Mouse (Mus musculus): ENCODE results near the gene Psd. TPM values are rescaled to one million over a fixed set of nuclear protein-coding genes. Genes with fewer than 3 reads are reported as not detected.
A peak's percentile ranks its signal among the peaks of the same experiment; 100 is the strongest.

Gene Psd
- 85.8 and 127 TPM in 2 replicates for polyA plus RNA-seq (2014; fragmentation: Nextera tagmentation; extraction: Ambion mirVana)

- ATAC-seq (ENCODE audit: low read depth), result no peak
- peak within 1 kb of the TSS; percentile 98 for H3K27ac ChIP-seq (ENCODE audit: low read depth, low read length)
- H3K4me2 ChIP-seq (ENCODE audit: low read depth, low read length), result peak within 1 kb of the TSS; percentile 99
- H3K27me3 ChIP-seq (ENCODE audit: control insufficient read depth, insufficient read depth, low read length), result peaks cover 2% of the 10 kb centered on the region; the same call in 1 of the 2 replicates
- H3K4me3 ChIP-seq (ENCODE audit: low read depth, low read length), result peak within 1 kb of the TSS; percentile 70
- H3K9me3 ChIP-seq (ENCODE audit: control insufficient read depth, low read length), result no peaks in the 10 kb centered on the region
- peak within 1 kb of the TSS; percentile 68 for H3K9ac ChIP-seq (replicated peaks; ENCODE audit: low read depth, low read length)
- H3K4me1 ChIP-seq (ENCODE audit: control insufficient read depth, insufficient read depth, low read length), result peaks cover 47% of the 10 kb centered on the region
- peaks cover 16% of the 10 kb centered on the region for H3K36me3 ChIP-seq (ENCODE audit: control insufficient read depth, insufficient read depth, low read length)
- under 1% methylated on average over 35 of the region's 35 CpGs for WGBS
Observed at GRCm38 (mm10) chr19:46326756-46327305, at the start of gene Psd. Gene Psd, minus strand, starts transcription at chr19:46327156.

- Histone ChIP-seq H3K4me2 (ENCODE audit: low read depth, low read length) (no peak overlapping the region), H3K27ac (ENCODE audit: low read depth, low read length) (no peak overlapping the region), H3K4me3 (ENCODE audit: low read depth, low read length) (no peak overlapping the region), H3K36me3 (ENCODE audit: control insufficient read depth, insufficient read depth, low read length) (peaks cover 32% of the 10 kb centered on the region), H3K27me3 (ENCODE audit: control insufficient read depth, insufficient read depth, low read length) (no peaks in the 10 kb centered on the region), H3K4me1 (ENCODE audit: control insufficient read depth, insufficient read depth, low read length) (no peaks in the 10 kb centered on the region), H3K9me3 (ENCODE audit: control insufficient read depth, low read length) (no peaks in the 10 kb centered on the region), H3K9ac (replicated peaks; ENCODE audit: low read depth, low read length) (no peak overlapping the region)
- WGBS, result 65% methylated on average over 4 of the region's 4 CpGs
- no peak for ATAC-seq (ENCODE audit: low read depth)
Observed at GRCm38 (mm10) chr19:46375891-46376290, 48.9 kb upstream of the Psd start.

- Histone ChIP-seq H3K9me3 (ENCODE audit: control insufficient read depth, low read length) (no peaks in the 10 kb centered on the region), H3K4me1 (ENCODE audit: control insufficient read depth, insufficient read depth, low read length) (no peaks in the 10 kb centered on the region), H3K27me3 (ENCODE audit: control insufficient read depth, insufficient read depth, low read length) (no peaks in the 10 kb centered on the region), H3K36me3 (ENCODE audit: control insufficient read depth, insufficient read depth, low read length) (peaks cover 30% of the 10 kb centered on the region), H3K4me2 (ENCODE audit: low read depth, low read length) (no peak overlapping the region), H3K4me3 (ENCODE audit: low read depth, low read length) (no peak overlapping the region), H3K27ac (ENCODE audit: low read depth, low read length) (no peak overlapping the region), H3K9ac (replicated peaks; ENCODE audit: low read depth, low read length) (no peak overlapping the region)
- 60% methylated on average over 5 of the region's 5 CpGs for WGBS
- peak; percentile 59; the same call in 1 of the 2 replicates for ATAC-seq (ENCODE audit: low read depth)
Observed at GRCm38 (mm10) chr19:46375489-46375888, 48.5 kb upstream of the Psd start.

GRCm38 (mm10) chr19:46374477-46375088 is 47.6 kb upstream of the Psd start:
- 53% methylated on average over 21 of the region's 21 CpGs for WGBS
- ATAC-seq (ENCODE audit: low read depth), result 0 out of 2 replicates have a peak, but pooled peaks have one; percentile 33
- no peaks in the 10 kb centered on the region for H3K9me3 ChIP-seq (ENCODE audit: control insufficient read depth, low read length)
- H3K27me3 ChIP-seq (ENCODE audit: control insufficient read depth, insufficient read depth, low read length), result no peaks in the 10 kb centered on the region
- peaks cover 21% of the 10 kb centered on the region for H3K36me3 ChIP-seq (ENCODE audit: control insufficient read depth, insufficient read depth, low read length)
- H3K4me2 ChIP-seq (ENCODE audit: low read depth, low read length), result no peak overlapping the region
- no peak overlapping the region for H3K27ac ChIP-seq (ENCODE audit: low read depth, low read length)
- H3K4me1 ChIP-seq (ENCODE audit: control insufficient read depth, insufficient read depth, low read length), result no peaks in the 10 kb centered on the region
- no peak overlapping the region for H3K9ac ChIP-seq (replicated peaks; ENCODE audit: low read depth, low read length)
- H3K4me3 ChIP-seq (ENCODE audit: low read depth, low read length), result no peak overlapping the region

- H3K9ac ChIP-seq (replicated peaks; ENCODE audit: low read depth, low read length), result no peak overlapping the region
- H3K4me2 ChIP-seq (ENCODE audit: low read depth, low read length), result no peak overlapping the region
- no peak overlapping the region for H3K4me3 ChIP-seq (ENCODE audit: low read depth, low read length)
- no peak overlapping the region for H3K27ac ChIP-seq (ENCODE audit: low read depth, low read length)
- H3K27me3 ChIP-seq (ENCODE audit: control insufficient read depth, insufficient read depth, low read length), result no peaks in the 10 kb centered on the region
- 34% methylated on average over 4 of the region's 4 CpGs for WGBS
- no peaks in the 10 kb centered on the region for H3K4me1 ChIP-seq (ENCODE audit: control insufficient read depth, insufficient read depth, low read length)
- no peaks in the 10 kb centered on the region for H3K36me3 ChIP-seq (ENCODE audit: control insufficient read depth, insufficient read depth, low read length)
- H3K9me3 ChIP-seq (ENCODE audit: control insufficient read depth, low read length), result no peaks in the 10 kb centered on the region
- no peak; the same call in 1 of the 2 replicates for ATAC-seq (ENCODE audit: low read depth)
Observed at GRCm38 (mm10) chr19:46369204-46369603, 42.2 kb upstream of the Psd start.

DNA sequence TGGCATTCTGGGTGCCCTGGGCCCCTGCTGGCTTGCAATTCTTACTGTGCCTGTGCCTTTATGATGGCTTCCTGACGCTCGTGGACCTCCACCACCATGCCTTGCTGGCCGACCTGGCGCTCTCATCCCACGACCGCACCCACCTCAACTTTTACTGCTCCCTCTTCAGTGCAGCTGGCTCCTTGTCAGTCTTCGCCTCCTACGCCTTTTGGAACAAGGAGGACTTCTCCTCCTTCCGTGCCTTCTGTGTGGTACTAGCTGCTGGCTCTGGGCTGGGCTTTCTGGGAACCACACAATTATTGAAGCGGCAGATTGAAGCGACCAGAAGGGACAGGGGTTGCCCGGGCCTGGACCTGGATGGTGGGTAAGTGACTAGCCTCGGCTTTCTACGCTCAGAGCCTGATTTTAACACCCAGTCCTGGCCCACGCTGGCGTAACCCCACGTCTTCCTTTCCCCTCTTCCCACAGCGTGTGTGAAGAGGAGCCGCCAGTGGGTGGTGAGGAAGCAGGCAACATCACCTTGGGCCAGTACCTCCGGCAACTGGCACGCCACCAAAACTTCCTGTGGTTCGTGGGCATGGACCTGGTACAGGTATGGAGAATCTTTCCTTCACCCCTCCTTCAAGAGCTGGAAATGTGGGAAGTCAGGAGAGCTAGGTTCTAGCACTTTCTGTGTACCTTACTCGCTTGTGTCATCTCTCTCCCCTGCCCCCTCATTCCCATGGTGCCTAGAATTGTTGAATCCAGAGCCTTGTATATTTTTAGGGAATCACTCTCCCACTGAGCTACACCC is 41.0 kb upstream of the Psd start:
- Histone ChIP-seq H3K4me3 (ENCODE audit: low read depth, low read length) (no peak overlapping the region), H3K9ac (replicated peaks; ENCODE audit: low read depth, low read length) (no peak overlapping the region), H3K9me3 (ENCODE audit: control insufficient read depth, low read length) (no peaks in the 10 kb centered on the region), H3K27me3 (ENCODE audit: control insufficient read depth, insufficient read depth, low read length) (no peaks in the 10 kb centered on the region), H3K36me3 (ENCODE audit: control insufficient read depth, insufficient read depth, low read length) (no peaks in the 10 kb centered on the region), H3K4me1 (ENCODE audit: control insufficient read depth, insufficient read depth, low read length) (no peaks in the 10 kb centered on the region), H3K27ac (ENCODE audit: low read depth, low read length) (no peak overlapping the region), H3K4me2 (ENCODE audit: low read depth, low read length) (no peak overlapping the region)
- no peak for ATAC-seq (ENCODE audit: low read depth)
- 85% methylated on average over 23 of the region's 23 CpGs for WGBS

DNA sequence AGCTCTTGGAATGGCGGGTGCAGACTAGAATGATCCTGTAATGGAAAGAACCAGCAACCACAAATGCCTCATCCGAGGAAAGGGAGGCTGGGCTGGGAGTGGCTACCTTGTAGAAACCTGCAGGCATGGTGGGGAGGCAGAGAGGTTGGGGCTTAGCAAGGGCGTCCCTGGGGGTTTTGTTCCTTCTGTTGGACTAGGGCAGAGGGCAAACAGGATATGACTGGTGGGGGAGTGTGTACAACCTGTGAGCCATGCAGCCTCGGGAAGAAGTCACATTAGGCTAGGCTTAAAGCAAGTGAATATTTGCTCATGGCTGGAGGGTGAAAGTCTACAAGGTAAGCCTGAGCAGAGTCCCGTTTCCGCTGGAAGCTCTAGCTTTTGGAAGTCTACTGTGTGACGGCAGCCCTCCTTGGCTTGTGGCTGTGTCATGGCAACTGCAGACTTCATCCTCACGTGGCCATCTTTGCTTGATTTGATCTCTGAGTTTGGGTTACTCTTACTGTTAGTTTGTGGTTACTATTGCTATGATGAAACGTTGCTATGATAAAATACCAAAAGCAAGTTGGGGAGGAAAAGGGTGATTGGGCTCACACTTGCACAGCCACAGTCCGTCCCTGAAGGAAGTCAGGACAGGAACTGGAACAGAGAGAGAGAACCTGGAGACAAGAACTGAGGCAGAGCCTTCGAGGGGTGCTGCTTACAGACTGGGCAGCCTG is 36.5 kb upstream of the Psd start:
- Histone ChIP-seq H3K9ac (replicated peaks; ENCODE audit: low read depth, low read length) (no peak overlapping the region), H3K27ac (ENCODE audit: low read depth, low read length) (no peak overlapping the region), H3K4me1 (ENCODE audit: control insufficient read depth, insufficient read depth, low read length) (no peaks in the 10 kb centered on the region), H3K4me3 (ENCODE audit: low read depth, low read length) (no peak overlapping the region), H3K27me3 (ENCODE audit: control insufficient read depth, insufficient read depth, low read length) (no peaks in the 10 kb centered on the region), H3K4me2 (ENCODE audit: low read depth, low read length) (no peak overlapping the region), H3K9me3 (ENCODE audit: control insufficient read depth, low read length) (no peaks in the 10 kb centered on the region), H3K36me3 (ENCODE audit: control insufficient read depth, insufficient read depth, low read length) (no peaks in the 10 kb centered on the region)
- no peak for ATAC-seq (ENCODE audit: low read depth)
- WGBS, result 87% methylated on average over 11 of the region's 11 CpGs

- Histone ChIP-seq H3K9me3 (ENCODE audit: control insufficient read depth, low read length) (no peaks in the 10 kb centered on the region), H3K4me3 (ENCODE audit: low read depth, low read length) (no peak overlapping the region), H3K4me2 (ENCODE audit: low read depth, low read length) (no peak overlapping the region), H3K4me1 (ENCODE audit: control insufficient read depth, insufficient read depth, low read length) (no peaks in the 10 kb centered on the region; the same call in 1 of the 2 replicates), H3K36me3 (ENCODE audit: control insufficient read depth, insufficient read depth, low read length) (no peaks in the 10 kb centered on the region), H3K27ac (ENCODE audit: low read depth, low read length) (no peak overlapping the region), H3K9ac (replicated peaks; ENCODE audit: low read depth, low read length) (no peak overlapping the region), H3K27me3 (ENCODE audit: control insufficient read depth, insufficient read depth, low read length) (no peaks in the 10 kb centered on the region)
- ATAC-seq (ENCODE audit: low read depth), result no peak
- 83% methylated on average over 8 of the region's 8 CpGs for WGBS
Observed at GRCm38 (mm10) chr19:46362104-46362503, 35.1 kb upstream of the Psd start.
